Mouse (Mus musculus) embryonic facial prominence, embryonic 13.5 days (tissue): ENCODE data around the gene 1700012B07Rik. TPM values are rescaled to one million over a fixed set of nuclear protein-coding genes. Genes with fewer than 3 reads are reported as not detected.
A peak's percentile ranks its signal among the peaks of the same experiment; 100 is the strongest.

Experiments used
- ATAC-seq: fragments of 200-750 bp; cut with Nextera tagmentation; 2 replicates; pipeline ENCODE4 v1.8.0; 2017; ENCODE audit warnings: low read depth; ENCODE audit not compliant: insufficient number of reproducible peaks, insufficient read depth, low FRiP score, low TSS enrichment
- H3K27ac ChIP-seq: fragments of 300-500 bp; sonication (generic); 2 replicates; pipeline ENCODE4 v1.5.1; 2015; ENCODE audit warnings: moderate library complexity, mild to moderate bottlenecking, inconsistent platforms
- H3K27me3 ChIP-seq: fragments of 300-500 bp; sonication (generic); 2 replicates; pipeline ENCODE4 v1.6.1; 2015; ENCODE audit warnings: mild to moderate bottlenecking, inconsistent platforms
- H3K36me3 ChIP-seq: fragments of 300-500 bp; sonication (generic); 2 replicates; pipeline ENCODE4 v1.6.1; 2015; ENCODE audit warnings: mild to moderate bottlenecking, inconsistent platforms
- H3K4me1 ChIP-seq: fragments of 300-500 bp; sonication (generic); 2 replicates; pipeline ENCODE4 v1.6.1; 2015; ENCODE audit warnings: inconsistent platforms
- H3K4me2 ChIP-seq: fragments of 300-500 bp; sonication (generic); 2 replicates; pipeline ENCODE4 v1.6.1; 2015; ENCODE audit warnings: moderate library complexity, mild to moderate bottlenecking, inconsistent platforms
- H3K4me3 ChIP-seq: fragments of 300-500 bp; sonication (generic); 2 replicates; pipeline ENCODE4 v1.5.1; 2015; ENCODE audit warnings: mild to moderate bottlenecking, inconsistent platforms
- H3K9ac ChIP-seq: fragments of 300-500 bp; sonication (generic); 2 replicates; pipeline ENCODE4 v1.6.1; 2015; ENCODE audit warnings: mild to moderate bottlenecking, inconsistent platforms
- H3K9me3 ChIP-seq: fragments of 300-500 bp; sonication (generic); 2 replicates; pipeline ENCODE4 v1.6.1; 2016; ENCODE audit warnings: inconsistent platforms
- WGBS: fragments of 180-500 bp; shearing (Covaris S2); methylation state at CpG from one replicate; pipeline ENCODE4 v1.1.7; 2015; ENCODE audit warnings: mixed read lengths; 5-methylcytosine and 5-hydroxymethylcytosine counted together
- polyA plus RNA-seq: library from polyadenylated mRNA; unstranded; fragments of >200 nt; fragmentation: Nextera tagmentation; extraction: Ambion mirVana; gene quantifications from 2 replicates; pipeline ENCODE4 v1.2.1, GENCODE M21; 2015

The 1700012B07Rik gene
- not detected in 2 replicates for polyA plus RNA-seq

GRCm38 (mm10) chr11:109827946-109828345, at the start of gene 1700012B07Rik:
1700012B07Rik (minus strand) TSS chr11:109828046.
- Histone ChIP-seq H3K9me3 (no peaks in the 10 kb centered on the region), H3K4me1 (no peaks in the 10 kb centered on the region), H3K27me3 (no peaks in the 10 kb centered on the region), H3K4me2 (no peak within 1 kb of the TSS), H3K4me3 (no peak within 1 kb of the TSS), H3K9ac (no peak within 1 kb of the TSS), H3K27ac (no peak within 1 kb of the TSS), H3K36me3 (no peaks in the 10 kb centered on the region)
- ATAC-seq = no peak
- WGBS = 86% methylated on average over 4 of the region's 4 CpGs

- Histone ChIP-seq H3K36me3 (no peaks in the 10 kb centered on the region), H3K27me3 (no peaks in the 10 kb centered on the region), H3K27ac (no peak overlapping the region), H3K9me3 (no peaks in the 10 kb centered on the region), H3K4me1 (no peaks in the 10 kb centered on the region), H3K4me3 (no peak overlapping the region), H3K9ac (no peak overlapping the region), H3K4me2 (no peak overlapping the region)
- 71% methylated on average over 9 of the region's 9 CpGs for WGBS
- ATAC-seq = no peak
Measured at GRCm38 (mm10) chr11:109876767-109877166, 48.9 kb upstream of the 1700012B07Rik start.

- no peaks in the 10 kb centered on the region for H3K27me3 ChIP-seq
- no peaks in the 10 kb centered on the region for H3K4me1 ChIP-seq
- H3K9ac ChIP-seq = no peak overlapping the region
- no peaks in the 10 kb centered on the region for H3K36me3 ChIP-seq
- no peak overlapping the region for H3K4me2 ChIP-seq
- H3K27ac ChIP-seq = no peak overlapping the region
- no peak overlapping the region for H3K4me3 ChIP-seq
- H3K9me3 ChIP-seq = no peaks in the 10 kb centered on the region
- ATAC-seq = no peak
- 76% methylated on average over 3 of the region's 3 CpGs for WGBS
Measured at GRCm38 (mm10) chr11:109875834-109876233, 48.0 kb upstream of the 1700012B07Rik start.

GRCm38 (mm10) chr11:109875525-109875802, 47.6 kb upstream of the 1700012B07Rik start:
- Histone ChIP-seq H3K36me3 (no peaks in the 10 kb centered on the region), H3K27me3 (no peaks in the 10 kb centered on the region), H3K4me2 (no peak overlapping the region), H3K4me3 (no peak overlapping the region), H3K27ac (no peak overlapping the region), H3K9me3 (no peaks in the 10 kb centered on the region), H3K9ac (no peak overlapping the region), H3K4me1 (no peaks in the 10 kb centered on the region)
- ATAC-seq = no peak
- 98% methylated on average over 1 of the region's 1 CpGs for WGBS

DNA sequence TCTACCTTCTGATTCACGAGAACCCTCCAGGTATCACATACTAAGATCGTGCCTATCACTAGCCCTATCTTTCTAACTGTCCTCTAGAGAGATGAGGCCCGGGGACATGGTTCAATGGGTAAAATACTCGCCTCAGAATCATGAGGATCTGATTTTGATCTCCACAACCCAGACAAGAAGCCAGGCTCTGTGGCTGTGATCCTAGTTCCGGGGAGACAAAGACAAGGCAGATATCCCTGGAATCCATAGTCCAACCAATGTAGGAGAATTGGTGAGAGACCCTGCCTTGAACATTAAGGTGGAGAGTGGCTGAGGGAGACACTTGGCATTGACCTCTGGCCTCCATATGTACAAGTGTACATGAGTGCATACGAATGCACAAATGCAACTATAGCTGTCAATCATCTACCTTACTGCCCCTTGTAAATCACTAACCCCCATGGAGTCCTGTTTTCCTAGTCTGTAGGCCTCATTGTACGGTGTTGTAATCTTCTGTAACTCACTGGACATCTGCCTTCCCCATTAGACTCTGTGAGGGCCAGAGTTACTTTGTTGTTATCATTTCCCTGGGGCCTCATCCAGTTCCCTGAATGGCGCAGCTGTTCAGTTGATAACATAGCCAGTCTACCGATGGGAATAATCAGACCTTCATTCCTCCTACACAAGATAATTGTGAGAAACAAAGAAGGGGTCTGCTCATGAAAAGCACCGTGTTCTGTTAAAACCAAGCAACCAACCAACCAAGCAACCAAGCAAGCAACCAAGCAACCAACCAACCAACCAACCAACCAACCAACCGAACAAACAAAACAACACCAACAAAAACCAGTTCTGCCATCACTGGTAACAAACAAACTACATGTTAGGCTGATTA, 47.0 kb upstream of the 1700012B07Rik start:
- Histone ChIP-seq H3K4me2 (no peak overlapping the region), H3K27me3 (no peaks in the 10 kb centered on the region), H3K4me1 (no peaks in the 10 kb centered on the region), H3K36me3 (no peaks in the 10 kb centered on the region), H3K4me3 (no peak overlapping the region), H3K27ac (no peak overlapping the region), H3K9ac (no peak overlapping the region), H3K9me3 (no peaks in the 10 kb centered on the region)
- ATAC-seq = no peak
- 92% methylated on average over 11 of the region's 11 CpGs for WGBS

- no peak for ATAC-seq
- peak overlapping the region; percentile 57; the same call in 1 of the 2 replicates for H3K27ac ChIP-seq
- no peaks in the 10 kb centered on the region for H3K36me3 ChIP-seq
- H3K4me2 ChIP-seq = peak overlapping the region; percentile 37; the same call in 1 of the 2 replicates
- no peaks in the 10 kb centered on the region for H3K4me1 ChIP-seq
- H3K27me3 ChIP-seq = no peaks in the 10 kb centered on the region
- no peak overlapping the region for H3K4me3 ChIP-seq
- H3K9ac ChIP-seq = no peak overlapping the region
- WGBS = 67% methylated on average over 22 of the region's 22 CpGs
- no peaks in the 10 kb centered on the region for H3K9me3 ChIP-seq
Measured at GRCm38 (mm10) chr11:109873852-109874610, 46.2 kb upstream of the 1700012B07Rik start.

DNA sequence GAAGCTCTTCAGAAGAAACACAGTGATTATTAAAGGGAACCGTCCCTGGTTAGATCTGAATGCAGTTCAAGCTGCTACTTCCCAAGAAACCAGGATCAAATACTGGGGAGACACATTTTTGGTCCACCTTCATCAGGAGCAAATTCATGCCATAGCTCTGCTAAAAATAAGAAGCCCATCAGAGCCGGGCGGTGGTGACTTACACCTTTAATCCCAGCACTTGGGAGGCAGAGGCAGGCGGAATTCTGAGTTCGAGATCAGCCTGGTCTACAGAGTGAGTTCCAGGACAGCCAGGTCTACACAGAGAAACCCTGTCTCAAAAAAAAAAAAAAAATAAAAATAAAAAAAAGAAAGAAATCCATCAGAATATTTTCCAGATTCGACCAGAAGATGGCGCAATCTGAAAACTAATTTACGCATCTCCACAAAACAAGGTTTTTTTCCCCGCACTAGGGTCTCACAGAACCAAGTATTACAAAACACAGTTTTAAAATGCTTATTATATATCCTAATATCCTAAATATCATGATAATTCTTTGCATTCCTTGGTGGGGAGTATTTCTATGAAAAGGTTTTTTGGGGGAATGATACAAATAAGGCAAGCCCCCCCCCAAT, 45.4 kb upstream of the 1700012B07Rik start:
- Histone ChIP-seq H3K27me3 (no peaks in the 10 kb centered on the region), H3K4me2 (peak overlapping the region; percentile 37; the same call in 1 of the 2 replicates), H3K27ac (peak overlapping the region; percentile 57; the same call in 1 of the 2 replicates), H3K4me3 (no peak overlapping the region), H3K9me3 (no peaks in the 10 kb centered on the region), H3K9ac (no peak overlapping the region), H3K4me1 (no peaks in the 10 kb centered on the region), H3K36me3 (no peaks in the 10 kb centered on the region)
- 42% methylated on average over 9 of the region's 9 CpGs for WGBS
- ATAC-seq = no peak

DNA sequence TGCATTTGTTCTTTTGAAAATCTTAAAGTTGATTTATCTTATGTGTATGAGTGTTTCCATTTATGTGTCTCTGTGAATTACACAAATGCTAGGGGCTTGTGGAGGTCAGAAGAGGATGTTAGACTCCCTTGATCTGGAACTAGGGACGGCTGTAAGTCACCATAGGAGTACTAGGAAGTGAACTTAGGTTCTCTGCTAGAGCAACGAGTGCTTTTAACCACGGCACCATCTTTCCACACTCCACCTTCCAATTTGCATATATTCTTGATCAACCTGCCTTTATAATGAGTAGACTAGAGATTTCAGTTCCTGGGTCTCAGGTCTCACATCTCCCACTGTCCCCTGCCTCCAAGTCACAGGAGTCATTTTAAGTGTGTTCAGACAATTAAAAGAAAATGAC, 44.8 kb upstream of the 1700012B07Rik start:
- H3K4me1 ChIP-seq = no peaks in the 10 kb centered on the region
- H3K9ac ChIP-seq = no peak overlapping the region
- 78% methylated on average over 3 of the region's 3 CpGs for WGBS
- ATAC-seq = no peak
- no peaks in the 10 kb centered on the region for H3K36me3 ChIP-seq
- H3K4me3 ChIP-seq = no peak overlapping the region
- H3K9me3 ChIP-seq = no peaks in the 10 kb centered on the region
- no peak overlapping the region for H3K4me2 ChIP-seq
- no peaks in the 10 kb centered on the region for H3K27me3 ChIP-seq
- H3K27ac ChIP-seq = no peak overlapping the region

- Histone ChIP-seq H3K9ac (no peak overlapping the region), H3K27ac (no peak overlapping the region), H3K36me3 (no peaks in the 10 kb centered on the region), H3K4me3 (no peak overlapping the region), H3K4me2 (no peak overlapping the region), H3K27me3 (no peaks in the 10 kb centered on the region), H3K9me3 (no peaks in the 10 kb centered on the region), H3K4me1 (no peaks in the 10 kb centered on the region)
- ATAC-seq = no peak
- WGBS = 86% methylated on average over 10 of the region's 10 CpGs
Measured at GRCm38 (mm10) chr11:109872056-109872455, 44.2 kb upstream of the 1700012B07Rik start.

DNA sequence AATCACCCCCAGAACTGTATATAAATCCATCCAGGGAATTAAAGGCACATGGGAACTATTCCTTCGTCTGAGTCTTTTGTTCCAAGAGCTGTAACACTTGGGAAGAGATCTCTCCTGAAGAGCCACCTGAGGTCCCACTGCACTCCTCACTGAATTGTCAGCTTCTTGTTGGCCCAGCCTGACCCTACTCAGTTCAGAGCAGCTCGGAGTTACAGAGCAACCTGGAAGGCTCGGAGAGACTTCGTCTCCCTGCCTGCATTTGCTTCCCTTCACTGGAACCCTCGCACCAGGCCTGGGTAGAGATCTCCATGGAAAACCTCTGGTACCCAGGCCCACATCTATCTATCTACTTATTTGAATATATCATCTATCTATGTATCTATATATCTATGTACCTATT, 40.0 kb upstream of the 1700012B07Rik start:
- WGBS = 88% methylated on average over 5 of the region's 5 CpGs

DNA sequence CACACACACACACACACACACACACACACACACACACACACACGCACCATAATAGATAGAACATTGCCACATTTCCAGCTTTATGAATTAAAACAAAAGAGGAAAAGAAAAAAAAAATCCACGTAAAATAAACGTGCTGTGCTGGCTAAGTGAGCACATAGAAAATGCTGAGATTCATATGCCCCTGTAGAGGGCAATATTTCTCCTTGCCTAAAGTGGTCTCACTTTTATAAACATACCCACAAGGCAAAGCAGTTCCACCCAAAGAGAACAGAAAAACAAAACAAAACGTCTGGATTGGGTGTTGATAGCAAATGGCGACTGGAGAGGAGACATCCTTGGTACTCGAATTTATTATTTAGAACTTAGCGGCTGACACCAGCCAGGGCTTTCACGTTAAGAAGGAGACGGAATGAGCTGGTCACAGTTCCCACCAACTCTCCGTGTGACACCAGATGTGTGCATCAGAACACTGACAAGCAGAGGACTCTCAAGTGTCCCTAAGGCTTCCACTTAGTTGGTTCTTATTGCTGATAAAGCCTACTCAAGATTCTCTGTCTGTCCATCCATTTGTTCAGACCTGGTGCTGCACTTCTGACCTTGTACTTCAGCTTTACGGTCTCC, 38.8 kb upstream of the 1700012B07Rik start:
- H3K4me2 ChIP-seq = no peak overlapping the region

More for the DNA sequence above, 40.0 kb upstream of the 1700012B07Rik start:
- no peak for ATAC-seq
- H3K4me3 ChIP-seq = no peak overlapping the region
- no peaks in the 10 kb centered on the region for H3K4me1 ChIP-seq
- no peak overlapping the region for H3K4me2 ChIP-seq
- no peaks in the 10 kb centered on the region for H3K36me3 ChIP-seq
- H3K27ac ChIP-seq = no peak overlapping the region
- H3K9ac ChIP-seq = no peak overlapping the region
- no peaks in the 10 kb centered on the region for H3K9me3 ChIP-seq
- no peaks in the 10 kb centered on the region for H3K27me3 ChIP-seq

More for the DNA sequence above, 38.8 kb upstream of the 1700012B07Rik start:
- WGBS = 79% methylated on average over 11 of the region's 11 CpGs
- Histone ChIP-seq H3K4me3 (no peak overlapping the region), H3K9me3 (no peaks in the 10 kb centered on the region), H3K36me3 (no peaks in the 10 kb centered on the region), H3K27me3 (no peaks in the 10 kb centered on the region), H3K9ac (no peak overlapping the region), H3K4me1 (no peaks in the 10 kb centered on the region), H3K27ac (no peak overlapping the region)
- ATAC-seq = no peak
